Mouse (Mus musculus): ENCODE results near the gene Zc3h4. TPM values are rescaled to one million over a fixed set of nuclear protein-coding genes. Genes with fewer than 3 reads are reported as not detected.
A peak's percentile ranks its signal among the peaks of the same experiment; 100 is the strongest.

Zc3h4 gene
- 14.2 TPM in 2 replicates for polyA plus RNA-seq (2015; fragmentation: Nextera tagmentation; extraction: Ambion mirVana)

- Histone ChIP-seq H3K4me2 (ENCODE audit: low read length) (peak within 1 kb of the TSS; percentile 94), H3K36me3 (ENCODE audit: control insufficient read depth, insufficient read depth, low read length) (no peaks in the 10 kb centered on the region), H3K9ac (ENCODE audit: low read depth, low read length) (peak within 1 kb of the TSS; percentile 100), H3K9me3 (replicated peaks; ENCODE audit: control insufficient read depth, low read length, poor library complexity, severe bottlenecking) (no peaks in the 10 kb centered on the region), H3K4me3 (ENCODE audit: low read depth, low read length) (peak within 1 kb of the TSS; percentile 94), H3K4me1 (ENCODE audit: control insufficient read depth, insufficient read depth, low read length) (peaks cover 28% of the 10 kb centered on the region), H3K27me3 (ENCODE audit: control insufficient read depth, insufficient read depth, low read depth, low read length) (no peaks in the 10 kb centered on the region; the same call in 1 of the 2 replicates), H3K27ac (ENCODE audit: low read length) (peak within 1 kb of the TSS; percentile 100)
- under 1% methylated on average over 67 of the region's 85 CpGs for WGBS
- peak; percentile 38 for ATAC-seq
Measured at GRCm38 (mm10) chr7:16400689-16401611, at the start of gene Zc3h4. TSS of gene Zc3h4 (plus strand) at chr7:16400910.

GRCm38 (mm10) chr7:16355854-16356594 is 44.7 kb upstream of the Zc3h4 start:
- no peak overlapping the region for H3K27ac ChIP-seq (ENCODE audit: low read length)
- H3K9me3 ChIP-seq (replicated peaks; ENCODE audit: control insufficient read depth, low read length, poor library complexity, severe bottlenecking), result no peaks in the 10 kb centered on the region
- H3K36me3 ChIP-seq (ENCODE audit: control insufficient read depth, insufficient read depth, low read length), result peaks cover 18% of the 10 kb centered on the region
- H3K4me2 ChIP-seq (ENCODE audit: low read length), result no peak overlapping the region
- 96% methylated on average over 3 of the region's 3 CpGs for WGBS
- H3K4me3 ChIP-seq (ENCODE audit: low read depth, low read length), result no peak overlapping the region
- no peaks in the 10 kb centered on the region for H3K4me1 ChIP-seq (ENCODE audit: control insufficient read depth, insufficient read depth, low read length)
- no peaks in the 10 kb centered on the region for H3K27me3 ChIP-seq (ENCODE audit: control insufficient read depth, insufficient read depth, low read depth, low read length)
- H3K9ac ChIP-seq (ENCODE audit: low read depth, low read length), result no peak overlapping the region
- ATAC-seq, result no peak

DNA sequence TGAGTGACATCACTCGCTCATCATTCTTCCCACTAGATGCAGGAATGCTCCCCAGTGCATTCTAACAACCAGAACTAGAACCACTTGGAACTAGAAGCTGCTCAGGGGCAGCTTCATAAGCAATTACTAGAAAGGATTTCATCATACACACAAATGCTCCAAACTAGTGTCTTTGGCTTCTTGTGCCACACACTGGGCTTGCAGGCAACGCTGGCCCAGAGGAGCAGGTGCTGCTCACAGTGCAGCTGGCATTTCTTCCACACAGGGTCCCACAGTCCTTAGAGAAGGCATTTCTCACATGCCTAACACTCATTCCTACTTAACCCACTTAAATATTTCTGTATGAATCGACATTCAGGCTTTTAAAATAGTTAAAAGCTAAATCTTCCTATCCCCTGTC is 43.1 kb upstream of the Zc3h4 start:
- H3K27ac ChIP-seq (ENCODE audit: low read length), result no peak overlapping the region
- no peak for ATAC-seq
- 94% methylated on average over 3 of the region's 3 CpGs for WGBS
- no peaks in the 10 kb centered on the region for H3K27me3 ChIP-seq (ENCODE audit: control insufficient read depth, insufficient read depth, low read depth, low read length)
- no peak overlapping the region for H3K4me3 ChIP-seq (ENCODE audit: low read depth, low read length)
- H3K4me1 ChIP-seq (ENCODE audit: control insufficient read depth, insufficient read depth, low read length), result no peaks in the 10 kb centered on the region
- H3K4me2 ChIP-seq (ENCODE audit: low read length), result no peak overlapping the region
- peaks cover 10% of the 10 kb centered on the region for H3K36me3 ChIP-seq (ENCODE audit: control insufficient read depth, insufficient read depth, low read length)
- no peaks in the 10 kb centered on the region for H3K9me3 ChIP-seq (replicated peaks; ENCODE audit: control insufficient read depth, low read length, poor library complexity, severe bottlenecking)
- H3K9ac ChIP-seq (ENCODE audit: low read depth, low read length), result no peak overlapping the region

DNA sequence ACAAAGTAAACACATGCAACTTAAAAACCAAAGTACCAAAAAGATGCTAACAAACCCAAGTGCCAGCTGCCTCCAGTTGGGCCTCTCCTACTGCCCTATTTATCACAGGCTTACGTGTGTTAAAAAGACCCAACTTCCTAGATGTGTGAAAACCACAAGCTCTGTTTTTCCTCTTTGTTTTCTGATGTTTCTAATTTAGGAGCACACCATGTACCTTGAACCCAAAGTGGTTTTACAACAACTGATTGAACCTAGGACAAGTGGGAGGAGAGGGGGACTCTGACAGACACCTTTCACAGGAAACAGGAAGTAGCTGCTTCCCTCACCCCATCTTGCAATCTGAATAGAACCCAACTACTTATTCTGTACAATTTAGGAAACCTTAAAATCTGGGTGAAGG is 36.4 kb upstream of the Zc3h4 start:
- no peaks in the 10 kb centered on the region for H3K27me3 ChIP-seq (ENCODE audit: control insufficient read depth, insufficient read depth, low read depth, low read length)
- no peaks in the 10 kb centered on the region for H3K9me3 ChIP-seq (replicated peaks; ENCODE audit: control insufficient read depth, low read length, poor library complexity, severe bottlenecking)
- no peak overlapping the region for H3K4me2 ChIP-seq (ENCODE audit: low read length)
- peaks cover 18% of the 10 kb centered on the region for H3K36me3 ChIP-seq (ENCODE audit: control insufficient read depth, insufficient read depth, low read length)
- 88% methylated on average over 1 of the region's 1 CpGs for WGBS
- H3K27ac ChIP-seq (ENCODE audit: low read length), result no peak overlapping the region
- no peaks in the 10 kb centered on the region for H3K4me1 ChIP-seq (ENCODE audit: control insufficient read depth, insufficient read depth, low read length)
- no peak overlapping the region for H3K4me3 ChIP-seq (ENCODE audit: low read depth, low read length)
- no peak overlapping the region; the same call in 1 of the 2 replicates for H3K9ac ChIP-seq (ENCODE audit: low read depth, low read length)
- no peak for ATAC-seq

DNA sequence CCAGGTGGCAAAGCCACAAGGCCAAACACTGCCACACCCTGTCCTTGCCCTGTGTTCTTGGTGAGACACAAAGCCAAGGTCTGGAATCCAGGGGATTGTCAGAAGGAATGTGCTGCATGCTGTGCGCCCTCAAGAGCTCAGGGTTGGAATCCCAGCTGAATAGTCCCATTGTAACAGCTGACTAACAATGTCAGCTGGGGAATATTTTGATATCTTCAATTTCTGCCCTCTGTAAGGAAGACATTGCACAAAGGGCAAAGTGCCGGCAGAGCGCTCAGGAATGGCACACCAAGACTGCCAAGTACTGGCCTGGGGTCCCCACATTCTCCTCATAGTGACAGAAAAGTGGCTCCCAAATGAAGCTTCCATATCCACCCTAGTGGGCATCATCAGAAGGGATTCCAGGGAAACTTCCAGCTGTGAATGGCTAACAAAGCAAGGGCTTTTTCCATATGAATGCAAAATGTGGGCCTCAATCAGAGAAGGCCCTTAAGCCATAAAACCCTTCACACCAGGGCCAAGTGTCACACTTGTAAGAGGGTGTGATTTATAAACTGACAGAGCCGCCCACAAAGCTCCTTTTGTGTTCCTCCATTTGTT is 35.7 kb upstream of the Zc3h4 start:
- H3K4me3 ChIP-seq (ENCODE audit: low read depth, low read length), result no peak overlapping the region
- WGBS, result 16% methylated on average over 4 of the region's 4 CpGs
- ATAC-seq, result no peak
- H3K4me2 ChIP-seq (ENCODE audit: low read length), result no peak overlapping the region
- no peaks in the 10 kb centered on the region for H3K4me1 ChIP-seq (ENCODE audit: control insufficient read depth, insufficient read depth, low read length)
- no peak overlapping the region for H3K27ac ChIP-seq (ENCODE audit: low read length)
- no peak overlapping the region for H3K9ac ChIP-seq (ENCODE audit: low read depth, low read length)
- H3K9me3 ChIP-seq (replicated peaks; ENCODE audit: control insufficient read depth, low read length, poor library complexity, severe bottlenecking), result no peaks in the 10 kb centered on the region
- H3K36me3 ChIP-seq (ENCODE audit: control insufficient read depth, insufficient read depth, low read length), result peaks cover 18% of the 10 kb centered on the region
- H3K27me3 ChIP-seq (ENCODE audit: control insufficient read depth, insufficient read depth, low read depth, low read length), result no peaks in the 10 kb centered on the region

DNA sequence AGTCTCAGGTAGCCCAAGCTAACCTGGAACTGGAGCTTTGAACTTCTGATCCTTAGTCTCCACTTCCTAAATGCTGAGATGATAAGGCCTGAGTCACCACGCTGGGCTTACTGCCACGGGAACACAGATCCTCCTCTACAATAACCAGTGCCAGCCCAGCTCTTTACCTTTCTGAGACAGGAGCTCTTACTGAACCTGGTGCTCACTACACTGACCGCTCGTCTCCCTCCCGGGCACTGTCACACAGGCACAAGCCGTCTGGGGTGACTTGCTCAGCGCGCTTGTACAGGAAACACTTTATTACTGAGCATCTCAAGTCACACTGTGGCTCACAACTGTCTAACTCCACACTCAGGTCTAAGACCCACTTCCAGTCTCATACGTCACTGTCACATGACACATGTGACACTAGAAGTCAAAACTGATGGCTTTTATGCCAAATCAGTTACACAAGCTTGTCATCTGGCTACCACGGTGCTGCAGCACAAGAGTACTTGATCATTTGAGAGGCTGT is 34.5 kb upstream of the Zc3h4 start:
- Histone ChIP-seq H3K27me3 (ENCODE audit: control insufficient read depth, insufficient read depth, low read depth, low read length) (no peaks in the 10 kb centered on the region), H3K4me3 (ENCODE audit: low read depth, low read length) (no peak overlapping the region), H3K9me3 (replicated peaks; ENCODE audit: control insufficient read depth, low read length, poor library complexity, severe bottlenecking) (no peaks in the 10 kb centered on the region), H3K4me1 (ENCODE audit: control insufficient read depth, insufficient read depth, low read length) (no peaks in the 10 kb centered on the region), H3K4me2 (ENCODE audit: low read length) (no peak overlapping the region), H3K27ac (ENCODE audit: low read length) (no peak overlapping the region), H3K36me3 (ENCODE audit: control insufficient read depth, insufficient read depth, low read length) (peaks cover 18% of the 10 kb centered on the region), H3K9ac (ENCODE audit: low read depth, low read length) (no peak overlapping the region)
- 74% methylated on average over 10 of the region's 10 CpGs for WGBS
- no peak for ATAC-seq

- Histone ChIP-seq H3K27me3 (ENCODE audit: control insufficient read depth, insufficient read depth, low read depth, low read length) (no peaks in the 10 kb centered on the region), H3K9me3 (replicated peaks; ENCODE audit: control insufficient read depth, low read length, poor library complexity, severe bottlenecking) (no peaks in the 10 kb centered on the region), H3K4me3 (ENCODE audit: low read depth, low read length) (no peak overlapping the region), H3K27ac (ENCODE audit: low read length) (no peak overlapping the region), H3K4me2 (ENCODE audit: low read length) (no peak overlapping the region), H3K9ac (ENCODE audit: low read depth, low read length) (no peak overlapping the region), H3K4me1 (ENCODE audit: control insufficient read depth, insufficient read depth, low read length) (no peaks in the 10 kb centered on the region), H3K36me3 (ENCODE audit: control insufficient read depth, insufficient read depth, low read length) (peaks cover 18% of the 10 kb centered on the region)
- whole genome bisulfite sequencing, result 81% methylated on average over 4 of the region's 4 CpGs
- no peak for ATAC-seq
Measured at GRCm38 (mm10) chr7:16366669-16367068, 34.0 kb upstream of the Zc3h4 start.

DNA sequence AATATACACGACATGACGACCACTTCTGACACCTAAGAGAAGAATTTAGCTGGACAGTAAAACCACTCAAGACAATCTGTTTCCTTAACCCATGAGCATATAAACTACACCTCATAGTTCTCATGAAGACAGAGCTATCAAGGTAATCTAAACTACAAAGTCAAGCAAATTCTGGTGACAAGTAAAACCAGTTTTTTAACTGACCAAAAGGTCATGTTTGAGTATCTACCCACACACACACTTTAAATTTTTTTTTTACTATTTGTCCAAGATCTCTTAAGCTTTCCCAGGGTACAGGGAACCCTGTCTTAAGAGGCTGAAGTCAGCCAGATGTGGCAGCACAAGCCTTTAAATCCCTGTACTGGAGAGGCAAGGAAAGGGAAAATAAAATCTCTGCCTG is 31.9 kb upstream of the Zc3h4 start:
- H3K36me3 ChIP-seq (ENCODE audit: control insufficient read depth, insufficient read depth, low read length), result peaks cover 18% of the 10 kb centered on the region
- H3K27me3 ChIP-seq (ENCODE audit: control insufficient read depth, insufficient read depth, low read depth, low read length), result no peaks in the 10 kb centered on the region
- no peaks in the 10 kb centered on the region for H3K9me3 ChIP-seq (replicated peaks; ENCODE audit: control insufficient read depth, low read length, poor library complexity, severe bottlenecking)
- no peak overlapping the region for H3K4me3 ChIP-seq (ENCODE audit: low read depth, low read length)
- H3K4me2 ChIP-seq (ENCODE audit: low read length), result no peak overlapping the region
- no peak overlapping the region for H3K9ac ChIP-seq (ENCODE audit: low read depth, low read length)
- no peak for ATAC-seq
- WGBS, result 95% methylated on average over 2 of the region's 2 CpGs
- H3K4me1 ChIP-seq (ENCODE audit: control insufficient read depth, insufficient read depth, low read length), result no peaks in the 10 kb centered on the region
- H3K27ac ChIP-seq (ENCODE audit: low read length), result no peak overlapping the region
